Mouse (Mus musculus) spleen, adult 2 months (tissue): ENCODE measurements around the gene Tssc4.

ENCODE experiments used
- CTCF ChIP-seq: fragments of 200-500 bp; IDR thresholded peaks from 2 replicates; pipeline ENCODE4 v1.5.1; 2011; ENCODE audit warnings: mild to moderate bottlenecking, inconsistent platforms; ENCODE audit not compliant: insufficient read depth, insufficient read length, insufficient replicate concordance; ENCODE audit errors: extremely low read depth
- POLR2A ChIP-seq: fragments of 200-500 bp; IDR thresholded peaks from 2 replicates; pipeline ENCODE4 v1.6.1; 2011; ENCODE audit warnings: low read depth, low read length, inconsistent platforms

- no peak for TF ChIP-seq CTCF
- no peak for TF ChIP-seq POLR2A
These were observed 19.7 kb upstream of the Tssc4 start for GRCm38 (mm10) chr7:143049331-143049730.
